Mouse (Mus musculus): ENCODE results near the gene Polr2g. TPM values are rescaled to one million over a fixed set of nuclear protein-coding genes. Genes with fewer than 3 reads are reported as not detected.
A peak's percentile ranks its signal among the peaks of the same experiment; 100 is the strongest.

Polr2g gene
- total RNA-seq, 2 experiments from 2014 or later: 112 to 130 TPM

DNA sequence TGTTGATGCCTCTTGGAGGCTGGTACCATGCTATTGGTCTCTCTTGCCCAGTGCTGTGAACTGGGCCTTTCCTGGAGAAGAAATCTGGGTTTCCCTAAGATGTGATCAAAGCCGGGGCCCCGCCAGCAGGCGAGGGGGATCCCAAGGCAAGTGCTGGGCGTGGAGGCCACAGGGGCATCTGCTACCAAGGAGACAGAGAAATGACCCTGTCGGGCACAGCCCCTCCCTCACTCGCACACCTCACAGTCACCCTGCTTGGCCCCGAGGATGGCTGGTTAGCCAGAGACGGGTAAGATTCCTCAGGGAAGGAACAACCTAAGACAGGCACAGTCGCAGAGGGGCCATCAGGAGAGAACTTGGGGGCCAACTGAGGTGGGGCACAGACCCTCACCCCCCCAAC, 32.8 kb downstream of the Polr2g start:
- no peak for DNase-seq (ENCODE audit: extremely low spot score in 1 of 2, low spot score in 1 of 2)

DNA sequence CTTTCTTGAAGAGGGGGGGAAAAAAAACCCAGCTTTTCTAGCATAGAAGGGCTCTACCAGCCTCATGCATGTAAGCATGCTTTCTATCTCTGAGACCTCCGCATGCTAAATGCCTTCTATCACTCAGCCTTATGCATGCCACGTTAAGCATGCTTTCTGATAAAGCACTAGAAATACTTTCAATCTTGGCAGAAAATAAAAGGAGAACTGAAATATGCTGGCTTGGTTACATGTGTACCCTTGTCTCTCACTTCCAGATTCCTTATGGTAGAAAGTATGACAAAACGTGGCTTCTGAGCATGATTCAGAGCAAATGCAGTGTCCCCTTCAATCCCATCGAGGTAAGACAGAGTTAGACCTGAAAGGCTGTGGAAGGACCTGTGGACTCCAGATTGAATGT, 35.1 kb downstream of the Polr2g start:
- no peak for DNase-seq (ENCODE audit: extremely low spot score in 1 of 2, low spot score in 1 of 2)

DNA sequence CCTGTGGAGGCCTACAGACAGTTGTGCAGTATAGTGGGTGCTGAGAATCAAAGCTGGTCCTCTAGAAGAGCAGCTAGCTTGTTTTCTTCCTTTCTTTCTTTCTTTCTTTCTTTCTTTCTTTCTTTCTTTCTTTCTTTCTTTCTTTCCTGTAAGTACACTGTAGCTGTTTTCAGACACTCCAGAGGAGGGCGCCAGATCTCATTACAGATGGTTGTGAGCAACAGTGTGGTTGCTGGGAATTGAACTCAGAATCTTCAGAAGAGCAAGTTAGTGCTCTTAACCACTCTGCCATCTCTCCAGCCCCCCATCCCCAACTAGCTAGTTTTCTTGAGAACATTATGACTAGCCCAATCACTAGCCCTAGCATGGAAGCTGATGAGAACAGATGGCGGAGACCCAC, 37.6 kb downstream of the Polr2g start:
- DNase-seq (ENCODE audit: extremely low spot score in 1 of 2, low spot score in 1 of 2): no peak

DNA sequence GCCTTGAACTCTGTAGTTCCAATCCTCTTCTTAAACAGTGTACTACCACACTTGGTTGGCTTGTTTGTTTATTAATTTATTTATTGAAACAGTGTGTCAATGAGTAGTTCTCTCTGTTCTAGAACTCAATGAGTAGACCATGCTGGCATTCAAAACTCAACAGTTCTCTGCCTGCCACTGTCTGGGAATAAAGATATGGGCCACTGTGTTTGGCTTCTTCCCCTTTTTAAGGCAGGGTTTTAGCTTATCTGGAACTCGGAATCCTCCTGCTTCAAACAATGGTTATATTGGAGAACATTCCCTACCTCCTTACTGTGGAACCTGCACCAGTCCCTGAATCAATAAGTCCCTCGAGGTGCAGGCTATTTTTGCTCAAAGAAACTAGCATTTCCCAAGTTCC, 39.5 kb downstream of the Polr2g start:
- DNase-seq (ENCODE audit: extremely low spot score in 1 of 2, low spot score in 1 of 2): no peak

DNA sequence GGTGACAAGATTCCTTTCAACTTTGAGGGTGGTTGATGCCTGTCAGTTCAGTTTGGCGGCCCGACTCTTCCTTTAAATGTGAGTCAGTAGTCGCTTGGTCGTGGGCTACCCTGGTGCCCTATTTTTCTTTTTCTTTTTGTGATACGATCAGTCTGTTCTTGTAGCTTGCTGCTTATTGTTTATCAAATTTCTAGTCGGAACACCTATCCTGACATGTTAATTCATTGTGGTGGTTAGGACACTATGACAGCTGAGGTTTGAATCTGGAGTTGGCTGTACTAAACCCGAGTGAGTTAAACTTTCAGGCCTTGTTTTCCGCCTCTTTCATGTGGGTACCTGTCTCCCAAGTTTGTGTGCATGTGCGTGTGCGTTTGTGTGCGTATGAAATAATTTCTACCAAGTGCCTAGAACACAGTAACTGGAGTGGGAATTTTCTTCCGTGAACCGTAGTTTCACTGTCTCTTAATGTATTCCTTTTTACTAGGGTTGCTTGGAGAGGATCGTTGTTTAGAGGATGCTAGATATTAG, 40.8 kb downstream of the Polr2g start:
- no peak for DNase-seq (ENCODE audit: extremely low spot score in 1 of 2, low spot score in 1 of 2)

DNA sequence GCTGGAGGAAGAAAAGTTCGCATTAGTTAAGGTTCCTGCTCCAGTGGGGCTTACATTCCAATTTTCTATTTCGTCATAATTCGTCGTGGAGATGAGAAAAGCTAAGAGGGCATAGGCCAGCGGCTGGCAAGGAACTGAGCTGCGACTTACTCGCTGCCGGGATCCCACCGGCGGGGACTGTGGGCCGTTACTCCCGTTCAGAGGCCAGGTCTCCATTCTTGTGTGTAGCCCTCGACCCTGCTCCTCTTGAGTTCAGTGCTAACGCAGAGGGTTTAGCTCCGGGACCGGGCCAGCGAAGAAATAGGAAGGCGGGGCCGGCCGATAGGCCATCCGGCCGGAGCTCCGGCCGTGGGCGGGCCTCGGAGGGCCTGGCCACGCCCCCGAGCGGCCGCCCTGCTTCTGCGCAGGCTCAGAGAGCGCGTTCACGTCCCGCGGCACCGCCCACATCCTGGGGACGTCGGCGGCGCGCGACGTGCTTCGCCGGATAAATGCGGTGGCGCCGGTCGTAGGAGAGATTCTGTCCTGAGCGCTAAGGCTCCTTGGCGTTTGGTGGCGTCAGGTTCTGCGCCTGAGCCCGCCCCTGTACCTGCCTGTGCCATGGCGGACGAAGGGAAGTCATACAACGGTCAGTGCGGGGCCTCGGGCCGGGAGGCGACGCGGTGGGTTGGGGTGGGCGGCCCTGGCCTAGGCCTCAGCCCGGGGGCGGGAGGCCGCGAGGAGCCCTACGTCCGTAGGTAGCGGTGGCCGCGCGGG, 41.6 kb downstream of the Polr2g start, which contains the start of gene Nxf1:
Gene Nxf1 (plus strand): TSS at position 439 of the 753 bp plus-strand sequence.
- DNase-seq (ENCODE audit: extremely low spot score in 1 of 2, low spot score in 1 of 2): peak; percentile 83 to 88

DNA sequence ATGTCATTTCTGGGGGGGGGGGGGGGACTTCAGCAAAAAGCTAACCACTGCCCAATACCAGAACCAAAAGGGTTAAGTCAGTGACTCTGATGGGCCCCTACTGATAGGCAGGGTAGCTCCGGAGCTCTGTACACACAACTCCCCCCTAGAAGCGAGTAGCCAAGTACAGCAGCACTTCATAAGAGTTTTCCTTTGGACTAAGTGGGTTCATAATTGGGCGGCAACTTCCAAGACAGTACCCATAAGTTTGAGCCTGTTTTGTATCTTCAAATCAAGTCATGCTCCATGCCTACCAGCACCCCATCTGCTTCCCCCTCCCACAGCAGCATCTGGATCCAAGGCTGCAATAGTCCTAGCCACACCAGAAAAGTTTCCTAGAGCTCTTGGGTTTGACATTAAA, 42.7 kb downstream of the Polr2g start:
- DNase-seq (ENCODE audit: extremely low spot score in 1 of 2, low spot score in 1 of 2): no peak

DNA sequence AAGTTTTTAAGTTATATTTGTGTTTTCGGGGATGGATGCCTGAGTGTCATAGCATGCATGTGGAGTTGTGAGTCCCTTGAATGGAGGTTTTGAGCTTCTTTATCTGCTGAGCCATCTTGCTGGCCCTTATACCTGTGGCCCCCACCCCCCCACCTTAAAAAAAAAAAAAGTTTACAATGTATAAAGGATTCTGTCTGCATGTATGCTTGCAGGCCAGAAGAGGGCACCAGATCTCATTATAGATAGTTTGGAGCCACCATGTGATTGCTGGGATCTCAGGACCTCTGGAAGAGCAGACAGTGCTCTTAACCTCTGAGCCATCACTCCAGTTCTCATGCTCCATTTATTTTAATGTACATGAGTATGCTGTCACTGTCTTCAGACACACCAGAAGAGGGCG, 51.0 kb downstream of the Polr2g start:
- no peak for DNase-seq (ENCODE audit: extremely low spot score in 1 of 2, low spot score in 1 of 2)

DNA sequence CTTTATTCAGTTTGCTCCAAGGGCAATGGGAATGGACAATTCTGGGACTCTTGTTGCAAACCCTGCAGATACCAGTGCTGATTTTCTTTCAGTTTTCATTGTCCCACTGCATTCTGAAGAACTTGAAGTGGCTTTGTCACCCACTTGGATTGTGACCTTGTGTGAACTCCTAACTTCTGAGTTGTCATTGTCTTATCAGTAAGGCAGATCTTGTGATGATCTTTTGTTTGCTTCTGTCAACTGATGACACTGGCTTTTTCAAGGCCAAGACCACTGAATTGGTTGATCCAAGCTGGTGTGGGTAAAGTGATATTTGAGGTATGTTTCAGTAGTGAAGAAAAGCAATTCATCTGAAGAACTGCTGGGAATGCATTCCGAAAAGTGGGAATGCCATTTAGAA, 53.0 kb downstream of the Polr2g start:
- no peak for DNase-seq (ENCODE audit: extremely low spot score in 1 of 2, low spot score in 1 of 2)

Other genes with a start within 250 kb of the Polr2g start
- 10 to 100 TPM in 1 of 2 experiments, 1 to 10 TPM in 1; 9.5 to 12.3 TPM for gene Slc22a8, start 207.3 kb downstream of the Polr2g start, total RNA-seq (2021)
- 1 to 10 TPM; 1.5 to 1.6 TPM for gene Slc22a6, start 180.5 kb downstream of the Polr2g start, total RNA-seq (2021)
- 100 to 1,000 TPM; 188 to 200 TPM for gene Chrm1, start 134.8 kb downstream of the Polr2g start, total RNA-seq (2021)
- 100 to 1,000 TPM; 155 to 170 TPM for gene Slc3a2, start 75.2 kb downstream of the Polr2g start, total RNA-seq (2021)
- gene Wdr74, start 62.8 kb downstream of the Polr2g start, total RNA-seq (2021): 10 to 100 TPM; 43.9 to 53.6 TPM
- 1 to 10 TPM in 1 of 2 experiments, not detected in 1; 1.5 TPM for gene 1700092M07Rik, start 57.9 kb downstream of the Polr2g start, total RNA-seq (2021)
- 10 to 100 TPM; 59.9 to 70.7 TPM for gene Stx5a, start 57.2 kb downstream of the Polr2g start, total RNA-seq (2021)
- 10 to 100 TPM; 75.4 to 95.3 TPM for gene Nxf1, start 41.5 kb downstream of the Polr2g start, total RNA-seq (2021)
- gene Tmem223, start 27.6 kb downstream of the Polr2g start, total RNA-seq (2021): 100 to 1,000 TPM in 1 of 2 experiments, 10 to 100 TPM in 1; 92.1 to 101 TPM
- gene Tmem179b, start 24.1 kb downstream of the Polr2g start, total RNA-seq (2021): 10 to 100 TPM in 1 of 2 experiments, 1 to 10 TPM in 1; 8.5 to 10.1 TPM
- gene Taf6l, start 12.2 kb downstream of the Polr2g start, total RNA-seq (2021): 10 to 100 TPM; 13.8 to 14.1 TPM
- 1 to 10 TPM; 6.4 to 6.6 TPM for gene Zbtb3, start 4.0 kb upstream of the Polr2g start, total RNA-seq (2021)
- 10 to 100 TPM; 35.3 to 36.4 TPM for gene Ttc9c, start 20.8 kb upstream of the Polr2g start, total RNA-seq (2021)
- 100 to 1,000 TPM; 109 to 120 TPM for gene Hnrnpul2, start 21.4 kb upstream of the Polr2g start, total RNA-seq (2021)
- 1 to 10 TPM in 1 of 2 experiments, not detected in 1; 4.5 TPM for gene AC129217.1, start 31.2 kb upstream of the Polr2g start, total RNA-seq (2021)
- 100 to 1,000 TPM; 103 to 111 TPM for gene Bscl2, start 38.9 kb upstream of the Polr2g start, total RNA-seq (2021)
- gene Gng3, start 40.6 kb upstream of the Polr2g start, total RNA-seq (2021): 100 to 1,000 TPM; 188 to 192 TPM
- under 1 TPM; 0.28 to 0.47 TPM for gene Lrrn4cl, start 52.2 kb upstream of the Polr2g start, total RNA-seq (2021)
- gene Ubxn1, start 72.9 kb upstream of the Polr2g start, total RNA-seq (2021): 10 to 100 TPM; 92.2 to 98.9 TPM
- gene Uqcc3, start 82.3 kb upstream of the Polr2g start, total RNA-seq (2021): 10 to 100 TPM; 31.2 to 36.4 TPM
- gene Lbhd1, start 85.2 kb upstream of the Polr2g start, total RNA-seq (2021): 10 to 100 TPM; 10.1 to 16.2 TPM
- gene Gm49403, start 85.4 kb upstream of the Polr2g start, total RNA-seq (2021): not detected
- 10 to 100 TPM; 22.0 to 25.7 TPM for gene 1810009A15Rik, start 90.3 kb upstream of the Polr2g start, total RNA-seq (2021)
- 1 to 10 TPM; 1.6 to 2.2 TPM for gene Gm49416, start 90.3 kb upstream of the Polr2g start, total RNA-seq (2021)
- 10 to 100 TPM; 26.1 to 27.0 TPM for gene Ints5, start 94.4 kb upstream of the Polr2g start, total RNA-seq (2021)
- gene Ganab, start 99.5 kb upstream of the Polr2g start, total RNA-seq (2021): 100 to 1,000 TPM; 116 to 122 TPM
- 100 to 1,000 TPM; 169 to 172 TPM for gene B3gat3, start 121.8 kb upstream of the Polr2g start, total RNA-seq (2021)
- 1 to 10 TPM; 4.8 to 6.4 TPM for gene Rom1, start 130.8 kb upstream of the Polr2g start, total RNA-seq (2021)
- gene Eml3, start 131.0 kb upstream of the Polr2g start, total RNA-seq (2021): 10 to 100 TPM in 1 of 2 experiments, 1 to 10 TPM in 1; 9.1 to 11.1 TPM
- 10 to 100 TPM; 51.2 to 58.4 TPM for gene Mta2, start 143.3 kb upstream of the Polr2g start, total RNA-seq (2021)
- 10 to 100 TPM; 19.4 to 20.1 TPM for gene Tut1, start 155.3 kb upstream of the Polr2g start, total RNA-seq (2021)
- 100 to 1,000 TPM; 215 to 256 TPM for gene Eef1g, start 168.5 kb upstream of the Polr2g start, total RNA-seq (2021)
- gene Ahnak, start 190.7 kb upstream of the Polr2g start, total RNA-seq (2021): 10 to 100 TPM; 14.7 to 15.7 TPM